Mouse (Mus musculus) hindbrain, postnatal 0 days (tissue): ENCODE data around the gene Olfr906. TPM values are rescaled to one million over a fixed set of nuclear protein-coding genes. Genes with fewer than 3 reads are reported as not detected.

ENCODE experiments used
- ATAC-seq: fragments of 200-750 bp; cut with Nextera tagmentation; 2 replicates; pipeline ENCODE4 v1.8.0; 2017; ENCODE audit warnings: mild to moderate bottlenecking, moderate TSS enrichment, moderate library complexity
- DNase-seq: peaks from one replicate; pipeline ENCODE4 v3.0.0-alpha.2; 2015; ENCODE audit warnings: low spot score
- H3K27ac ChIP-seq: fragments of 300-500 bp; sonication (generic); 2 replicates; pipeline ENCODE4 v1.5.1; 2014; ENCODE audit warnings: mild to moderate bottlenecking
- H3K27me3 ChIP-seq: fragments of 300-500 bp; sonication (generic); 2 replicates; pipeline ENCODE4 v1.6.1; 2014; ENCODE audit warnings: low read length, mixed read lengths; ENCODE audit not compliant: insufficient read depth
- H3K36me3 ChIP-seq: fragments of 300-500 bp; sonication (generic); 2 replicates; pipeline ENCODE4 v1.6.1; 2014; ENCODE audit warnings: low read length, mixed read lengths; ENCODE audit not compliant: insufficient read depth
- H3K4me1 ChIP-seq: fragments of 300-500 bp; sonication (generic); 2 replicates; pipeline ENCODE4 v1.6.1; 2014; ENCODE audit warnings: antibody characterized with exemption, low read length, mixed read lengths; ENCODE audit not compliant: insufficient read depth
- H3K4me2 ChIP-seq: fragments of 300-500 bp; sonication (generic); 2 replicates; pipeline ENCODE4 v1.6.1; 2014; ENCODE audit warnings: low read depth, mild to moderate bottlenecking, low read length, moderate library complexity, mixed read lengths
- H3K4me3 ChIP-seq: fragments of 300-500 bp; sonication (generic); 2 replicates; pipeline ENCODE4 v1.5.1; 2014; ENCODE audit warnings: low read length
- H3K9ac ChIP-seq: fragments of 300-500 bp; sonication (generic); replicated peaks from 2 replicates; pipeline ENCODE4 v1.6.1; 2014; ENCODE audit warnings: mild to moderate bottlenecking, low read length, moderate library complexity, mixed read lengths
- H3K9me3 ChIP-seq: fragments of 300-500 bp; sonication (generic); 2 replicates; pipeline ENCODE4 v1.6.1; 2016; ENCODE audit warnings: low read length, mixed read lengths
- CTCF ChIP-seq: IDR thresholded peaks from 2 replicates; pipeline ENCODE4 v1.5.1; 2016; ENCODE audit warnings: antibody characterized with exemption, control low read depth, low read depth
- WGBS: fragments of 180-500 bp; shearing (Covaris S2); extraction: QIAGEN DNeasy Blood & Tissue Kit; methylation state at CpG from one replicate; pipeline ENCODE4 v1.1.7; 2014; 5-methylcytosine and 5-hydroxymethylcytosine counted together
- polyA plus RNA-seq: library from polyadenylated mRNA; unstranded; fragments of >200 nt; fragmentation: Nextera tagmentation; extraction: Ambion mirVana; gene quantifications from 2 replicates; pipeline ENCODE4 v1.2.1, GENCODE M21; 2015
- total RNA-seq: library from RNA; depleted of rRNA; stranded (reverse); fragments of >200 nt; gene quantifications from 2 replicates; pipeline ENCODE4 v1.2.3, GENCODE M21; 2014; rRNA removed

Olfr906 gene
- total and polyA plus RNA-seq, 2 experiments from 2014 or later, result not detected

GRCm38 (mm10) chr9:38537549-38537948 lies 50.7 kb downstream of the Olfr906 start, which contains the start of gene Olfr910:
Gene Olfr910, plus strand, starts transcription at chr9:38537849.
- WGBS, result 91% methylated on average over 2 of the region's 2 CpGs
- H3K4me2 ChIP-seq, result no peak within 1 kb of the TSS
- H3K4me1 ChIP-seq, result no peaks in the 10 kb centered on the region
- TF ChIP-seq CTCF, result no peak
- no peaks in the 10 kb centered on the region for H3K36me3 ChIP-seq
- H3K27me3 ChIP-seq, result no peaks in the 10 kb centered on the region
- no peak within 1 kb of the TSS for H3K4me3 ChIP-seq
- H3K9me3 ChIP-seq, result no peaks in the 10 kb centered on the region
- ATAC-seq, result no peak
- no peak within 1 kb of the TSS for H3K9ac ChIP-seq
- DNase-seq, result no peak
- no peak within 1 kb of the TSS for H3K27ac ChIP-seq

Other genes starting within 250 kb of the Olfr906 start
- not detected in 2 replicates for gene Olfr143, start 234.3 kb upstream of the Olfr906 start, total RNA-seq
- gene Olfr143, start 234.3 kb upstream of the Olfr906 start, polyA plus RNA-seq, result not detected in 2 replicates
- not detected in 2 replicates for gene Olfr895, start 219.2 kb upstream of the Olfr906 start, total RNA-seq
- gene Olfr895, start 219.2 kb upstream of the Olfr906 start, polyA plus RNA-seq, result not detected in 2 replicates
- gene Olfr896-ps1, start 196.0 kb upstream of the Olfr906 start, total RNA-seq, result not detected in 2 replicates
- not detected in 2 replicates for gene Olfr896-ps1, start 196.0 kb upstream of the Olfr906 start, polyA plus RNA-seq
- not detected in 2 replicates for gene Olfr25, start 158.0 kb upstream of the Olfr906 start, total RNA-seq
- not detected in 2 replicates for gene Olfr25, start 158.0 kb upstream of the Olfr906 start, polyA plus RNA-seq
- gene Olfr898, start 138.7 kb upstream of the Olfr906 start, total RNA-seq, result not detected in 2 replicates
- not detected in 2 replicates for gene Olfr898, start 138.7 kb upstream of the Olfr906 start, polyA plus RNA-seq
- not detected in 2 replicates for gene Olfr250, start 120.2 kb upstream of the Olfr906 start, total RNA-seq
- gene Olfr250, start 120.2 kb upstream of the Olfr906 start, polyA plus RNA-seq, result not detected in 2 replicates
- gene Olfr251, start 110.0 kb upstream of the Olfr906 start, total RNA-seq, result not detected in 2 replicates
- not detected in 2 replicates for gene Olfr251, start 110.0 kb upstream of the Olfr906 start, polyA plus RNA-seq
- gene Olfr147, start 85.4 kb upstream of the Olfr906 start, total RNA-seq, result not detected in 2 replicates
- gene Olfr147, start 85.4 kb upstream of the Olfr906 start, polyA plus RNA-seq, result not detected in 2 replicates
- gene Olfr901, start 57.6 kb upstream of the Olfr906 start, total RNA-seq, result not detected in 2 replicates
- gene Olfr901, start 57.6 kb upstream of the Olfr906 start, polyA plus RNA-seq, result not detected in 2 replicates
- not detected in 2 replicates for gene Olfr902, start 39.4 kb upstream of the Olfr906 start, total RNA-seq
- not detected in 2 replicates for gene Olfr902, start 39.4 kb upstream of the Olfr906 start, polyA plus RNA-seq
- not detected in 2 replicates for gene Olfr904, start 23.9 kb upstream of the Olfr906 start, total RNA-seq
- not detected in 2 replicates for gene Olfr904, start 23.9 kb upstream of the Olfr906 start, polyA plus RNA-seq
- gene Olfr905, start 16.0 kb upstream of the Olfr906 start, total RNA-seq, result not detected in 2 replicates
- gene Olfr905, start 16.0 kb upstream of the Olfr906 start, polyA plus RNA-seq, result not detected in 2 replicates
- not detected in 2 replicates for gene Olfr907, start 8.7 kb downstream of the Olfr906 start, total RNA-seq
- not detected in 2 replicates for gene Olfr907, start 8.7 kb downstream of the Olfr906 start, polyA plus RNA-seq
- gene Olfr911-ps1, start 34.5 kb downstream of the Olfr906 start, total RNA-seq, result not detected in 2 replicates
- gene Olfr911-ps1, start 34.5 kb downstream of the Olfr906 start, polyA plus RNA-seq, result not detected in 2 replicates
- not detected in 2 replicates for gene Olfr910, start 50.8 kb downstream of the Olfr906 start, total RNA-seq
- gene Olfr910, start 50.8 kb downstream of the Olfr906 start, polyA plus RNA-seq, result not detected in 2 replicates
- not detected in 2 replicates for gene Olfr912, start 93.1 kb downstream of the Olfr906 start, total RNA-seq
- not detected in 2 replicates for gene Olfr912, start 93.1 kb downstream of the Olfr906 start, polyA plus RNA-seq
- gene Olfr913, start 105.7 kb downstream of the Olfr906 start, total RNA-seq, result not detected in 2 replicates
- not detected in 2 replicates for gene Olfr913, start 105.7 kb downstream of the Olfr906 start, polyA plus RNA-seq
- not detected in 2 replicates for gene Olfr914, start 118.0 kb downstream of the Olfr906 start, total RNA-seq
- gene Olfr914, start 118.0 kb downstream of the Olfr906 start, polyA plus RNA-seq, result not detected in 2 replicates
- not detected in 2 replicates for gene Olfr916, start 172.8 kb downstream of the Olfr906 start, total RNA-seq
- gene Olfr916, start 172.8 kb downstream of the Olfr906 start, polyA plus RNA-seq, result not detected in 2 replicates
- not detected in 2 replicates for gene Olfr917, start 178.8 kb downstream of the Olfr906 start, total RNA-seq
- not detected in 2 replicates for gene Olfr917, start 178.8 kb downstream of the Olfr906 start, polyA plus RNA-seq
- gene Olfr918, start 187.5 kb downstream of the Olfr906 start, total RNA-seq, result not detected in 2 replicates
- gene Olfr918, start 187.5 kb downstream of the Olfr906 start, polyA plus RNA-seq, result not detected in 2 replicates
- gene Olfr919, start 216.6 kb downstream of the Olfr906 start, total RNA-seq, result not detected in 2 replicates
- not detected in 2 replicates for gene Olfr919, start 216.6 kb downstream of the Olfr906 start, polyA plus RNA-seq
- gene Vwa5a, start 231.2 kb downstream of the Olfr906 start, total RNA-seq, result 9.2 and 14.1 TPM in 2 replicates
- 9.4 and 10.2 TPM in 2 replicates for gene Vwa5a, start 231.2 kb downstream of the Olfr906 start, polyA plus RNA-seq